In the genomic region with DNA sequence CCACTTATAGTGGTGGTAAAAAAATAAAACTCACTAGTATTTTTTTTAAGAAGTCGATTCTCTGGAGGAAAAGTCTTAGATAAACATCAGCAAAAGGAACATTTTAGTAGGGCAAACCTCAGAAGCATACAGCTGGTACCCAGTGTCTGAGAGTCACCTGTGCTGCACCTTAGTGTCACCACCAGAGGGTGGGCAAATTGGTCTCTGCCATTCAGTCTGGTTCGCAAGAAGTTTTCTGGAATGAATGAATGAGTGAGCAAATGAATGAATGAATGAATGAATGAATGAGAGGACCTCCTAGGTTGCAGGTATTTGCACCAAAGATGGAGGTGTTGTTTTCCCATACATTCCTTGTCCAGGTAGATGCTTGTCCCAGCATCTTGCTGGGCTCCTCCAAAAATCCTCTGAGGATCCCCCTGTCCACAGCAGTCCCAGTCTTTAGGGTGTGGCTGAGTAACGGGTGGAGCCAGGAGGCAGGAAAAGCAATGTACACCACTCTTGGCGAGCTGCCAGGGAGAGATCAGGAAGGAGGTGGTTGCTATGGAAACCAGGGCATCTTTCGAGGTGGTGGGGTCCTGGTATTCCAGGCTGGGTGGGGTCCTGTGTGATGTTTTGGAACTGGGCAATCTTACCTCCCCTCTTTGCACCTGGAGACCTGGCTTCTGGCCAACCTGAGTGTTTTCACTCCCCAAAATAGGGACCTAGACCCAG, we compare ENCODE assay signal across 9 mouse cellular contexts. TPM values are rescaled to one million over a fixed set of nuclear protein-coding genes. Genes with fewer than 3 reads are reported as not detected.
DNase-seq lines count a peak whose midpoint lies in the region; ATAC-seq and TF ChIP-seq lines count a peak whose summit lies in the region.
"Had no signal": no experiment of that assay in that cellular context is flagged by ENCODE, and none has a peak within 500 bp of the region (broad histone marks: within the 10 kb centered on the region; RNA-seq: fewer than 3 reads in every experiment).

No protein-coding gene starts in this region.

- H3K27me3 ChIP-seq in neural tube, embryonic 11.5 days (ENCODE audit: control insufficient read depth, insufficient read depth, low read length) = peaks cover 48% of the 10 kb centered on the region

- ATAC-seq in CD4-positive, CD25-positive, alpha-beta regulatory T cell, adult 4 months = no peak
- no peak for ATAC-seq in neural tube, embryonic 11.5 days (ENCODE audit: insufficient read depth, low FRiP score, low TSS enrichment)

- H3K9ac ChIP-seq in neural tube, embryonic 11.5 days (ENCODE audit: low read length) = no peak overlapping the region
- H3K9ac ChIP-seq: liver, embryonic 15.5 days had no signal

- no peak overlapping the region; the same call in 1 of the 2 replicates for H3K4me2 ChIP-seq in neural tube, embryonic 11.5 days (ENCODE audit: low read depth)
- H3K4me2 ChIP-seq: liver, embryonic 15.5 days had no signal

- peaks cover 4% of the 10 kb centered on the region; the same call in 1 of the 2 replicates for H3K4me1 ChIP-seq in neural tube, embryonic 11.5 days (ENCODE audit: control insufficient read depth, insufficient read depth, low read length)
- H3K4me1 ChIP-seq in olfactory bulb, adult 2 months (ENCODE audit: control insufficient read depth, insufficient read depth, low read length) = peaks cover 37% of the 10 kb centered on the region

- no peaks in the 10 kb centered on the region for H3K9me3 ChIP-seq in neural tube, embryonic 11.5 days (ENCODE audit: control insufficient read depth, low read length)
- H3K9me3 ChIP-seq: liver, embryonic 15.5 days had no signal

- no peak for TF ChIP-seq CTCF in olfactory bulb, adult 2 months (IDR thresholded peaks at IDR 0.05; ENCODE audit: insufficient read depth, low read depth, low read length)

- no peak overlapping the region for H3K27ac ChIP-seq in neural tube, embryonic 11.5 days (ENCODE audit: low read depth, low read length)
- no peak overlapping the region for H3K27ac ChIP-seq in olfactory bulb, adult 2 months (ENCODE audit: insufficient read depth, low read depth, low read length)
- H3K27ac ChIP-seq: liver, embryonic 15.5 days had no signal

- DNase-seq in CD4-positive, CD25-positive, alpha-beta regulatory T cell, adult 2 months (ENCODE audit: low read depth, low spot score) = peak; percentile 58
- DNase-seq in neural tube, embryonic 11.5 days (ENCODE audit: low spot score) = peak; percentile 44
- no peak for DNase-seq in neural tube, embryonic 10.5 days (ENCODE audit: extremely low spot score, low spot score)
- peak; percentile 55 for DNase-seq in kidney, postnatal 10 days
- DNase-seq in urinary bladder, postnatal 36 days (ENCODE audit: low spot score in 2 of 2) = no peak
- no peak for DNase-seq in spleen, postnatal 36 days (ENCODE audit: low spot score in 2 of 2)

- no peak overlapping the region for H3K4me3 ChIP-seq in neural tube, embryonic 11.5 days (ENCODE audit: low read depth, low read length)
- peak overlapping the region; percentile 33 for H3K4me3 ChIP-seq in olfactory bulb, adult 2 months (ENCODE audit: insufficient read depth, low read depth, low read length)
- H3K4me3 ChIP-seq: liver, embryonic 15.5 days had no signal

- WGBS in neural tube, embryonic 11.5 days = 26% methylated on average over 5 of the region's 5 CpGs
- 18% methylated on average over 5 of the region's 5 CpGs for WGBS in olfactory bulb, adult 2 months

- no peaks in the 10 kb centered on the region for H3K36me3 ChIP-seq in neural tube, embryonic 11.5 days (ENCODE audit: control insufficient read depth, insufficient read depth, low read length)
- H3K36me3 ChIP-seq: liver, embryonic 15.5 days had no signal

- TF ChIP-seq POLR2A in olfactory bulb, adult 2 months (IDR thresholded peaks at IDR 0.05; ENCODE audit: insufficient read depth, low read depth, low read length) = no peak

RNA-seq across cellular contexts. Expression of gene Fxyd7, which starts 2.0 kb away (rescaled TPM):
- not detected for polyA plus RNA-seq in CD4-positive, CD25-positive, alpha-beta regulatory T cell, adult 4 months (2017; shearing (Covaris generic))
- polyA plus RNA-seq in neural tube, embryonic 11.5 days (2014; fragmentation: Nextera tagmentation; extraction: Ambion mirVana) = 30.5 and 36.5 TPM in 2 replicates
- polyA plus RNA-seq in olfactory bulb, adult 2 months (2012; ENCODE audit: insufficient read depth, insufficient read length, low replicate concordance, missing spikeins) = not detected in 2 replicates

RNA-seq across cellular contexts. Expression of gene Fxyd5, which starts 7.0 kb away (rescaled TPM):
- polyA plus RNA-seq in CD4-positive, CD25-positive, alpha-beta regulatory T cell, adult 4 months (2017; shearing (Covaris generic)) = 1,000 to 10,000 TPM; 1,918 to 1,991 TPM
- polyA plus RNA-seq in neural tube, embryonic 11.5 days (2014; fragmentation: Nextera tagmentation; extraction: Ambion mirVana) = 16.2 and 17.3 TPM in 2 replicates
- not detected in 2 replicates for polyA plus RNA-seq in olfactory bulb, adult 2 months (2012; ENCODE audit: insufficient read depth, insufficient read length, low replicate concordance, missing spikeins)

RNA-seq across cellular contexts. Expression of gene Fxyd1, which starts 7.7 kb away (rescaled TPM):
- polyA plus RNA-seq in CD4-positive, CD25-positive, alpha-beta regulatory T cell, adult 4 months (2017; shearing (Covaris generic)) = not detected
- 17.0 and 21.8 TPM in 2 replicates for polyA plus RNA-seq in neural tube, embryonic 11.5 days (2014; fragmentation: Nextera tagmentation; extraction: Ambion mirVana)
- polyA plus RNA-seq in olfactory bulb, adult 2 months (2012; ENCODE audit: insufficient read depth, insufficient read length, low replicate concordance, missing spikeins) = not detected in 2 replicates

RNA-seq across cellular contexts. Expression of gene Lgi4, which starts 9.9 kb away (rescaled TPM):
- polyA plus RNA-seq in CD4-positive, CD25-positive, alpha-beta regulatory T cell, adult 4 months (2017; shearing (Covaris generic)) = not detected
- polyA plus RNA-seq in neural tube, embryonic 11.5 days (2014; fragmentation: Nextera tagmentation; extraction: Ambion mirVana) = 4.6 and 4.9 TPM in 2 replicates
- not detected in 2 replicates for polyA plus RNA-seq in olfactory bulb, adult 2 months (2012; ENCODE audit: insufficient read depth, insufficient read length, low replicate concordance, missing spikeins)
- polyA plus RNA-seq: liver, embryonic 15.5 days had no signal

RNA-seq across cellular contexts. Expression of gene Fxyd3, which starts 27.2 kb away (rescaled TPM):
- polyA plus RNA-seq in CD4-positive, CD25-positive, alpha-beta regulatory T cell, adult 4 months (2017; shearing (Covaris generic)) = under 1 TPM in 1 of 2 experiments, not detected in 1; 0.27 TPM
- 6.0 and 7.7 TPM in 2 replicates for polyA plus RNA-seq in neural tube, embryonic 11.5 days (2014; fragmentation: Nextera tagmentation; extraction: Ambion mirVana)
- polyA plus RNA-seq in olfactory bulb, adult 2 months (2012; ENCODE audit: insufficient read depth, insufficient read length, low replicate concordance, missing spikeins) = not detected in 2 replicates

Comparison
In these comparisons a context has a peak if more than half of its experiments do, and no peak if none do; other contexts are left out.
1. DNase-seq: peak in CD4-positive, CD25-positive, alpha-beta regulatory T cell, adult 2 months (single experiment), neural tube, embryonic 11.5 days (single experiment) and kidney, postnatal 10 days (single experiment); none in neural tube, embryonic 10.5 days (single experiment), urinary bladder, postnatal 36 days (0 of 2) and spleen, postnatal 36 days (0 of 2).
2. RNA of gene Fxyd7, which starts 2.0 kb away (polyA plus RNA-seq): 30.5 to 36.5 TPM in neural tube, embryonic 11.5 days; not detected in CD4-positive, CD25-positive, alpha-beta regulatory T cell, adult 4 months and not detected in olfactory bulb, adult 2 months; every median in the first group is over 10 times any median in the second.
3. RNA of gene Fxyd5, which starts 7.0 kb away (polyA plus RNA-seq): 1,918 to 1,991 TPM in CD4-positive, CD25-positive, alpha-beta regulatory T cell, adult 4 months; 16.2 to 17.3 TPM in neural tube, embryonic 11.5 days and not detected in olfactory bulb, adult 2 months; every median in the first group is over 100 times any median in the second.
4. RNA of gene Fxyd1, which starts 7.7 kb away (polyA plus RNA-seq): 17.0 to 21.8 TPM in neural tube, embryonic 11.5 days; not detected in CD4-positive, CD25-positive, alpha-beta regulatory T cell, adult 4 months and not detected in olfactory bulb, adult 2 months; every median in the first group is over 10 times any median in the second.